Mouse (Mus musculus) cerebellum, postnatal 10 days (tissue): ENCODE data around the gene Arhgap24.

Experiments used
- DNase-seq, 2 experiments: peaks; one replicate each; pipeline ENCODE4 v3.0.0; 2021; ENCODE audit warnings: mixed read lengths in 2 of 2

Arhgap24 gene

GRCm38 (mm10) chr5:102481215-102482211, at the start of gene Arhgap24:
Gene Arhgap24 (plus strand): TSS chr5:102481391.
- DNase-seq = peak; percentile 39 to 52

- no peak for DNase-seq
Observed at GRCm38 (mm10) chr5:102434182-102434581, 47.0 kb upstream of the Arhgap24 start.

- DNase-seq = no peak
Observed at GRCm38 (mm10) chr5:102436581-102436980, 44.6 kb upstream of the Arhgap24 start.

DNA sequence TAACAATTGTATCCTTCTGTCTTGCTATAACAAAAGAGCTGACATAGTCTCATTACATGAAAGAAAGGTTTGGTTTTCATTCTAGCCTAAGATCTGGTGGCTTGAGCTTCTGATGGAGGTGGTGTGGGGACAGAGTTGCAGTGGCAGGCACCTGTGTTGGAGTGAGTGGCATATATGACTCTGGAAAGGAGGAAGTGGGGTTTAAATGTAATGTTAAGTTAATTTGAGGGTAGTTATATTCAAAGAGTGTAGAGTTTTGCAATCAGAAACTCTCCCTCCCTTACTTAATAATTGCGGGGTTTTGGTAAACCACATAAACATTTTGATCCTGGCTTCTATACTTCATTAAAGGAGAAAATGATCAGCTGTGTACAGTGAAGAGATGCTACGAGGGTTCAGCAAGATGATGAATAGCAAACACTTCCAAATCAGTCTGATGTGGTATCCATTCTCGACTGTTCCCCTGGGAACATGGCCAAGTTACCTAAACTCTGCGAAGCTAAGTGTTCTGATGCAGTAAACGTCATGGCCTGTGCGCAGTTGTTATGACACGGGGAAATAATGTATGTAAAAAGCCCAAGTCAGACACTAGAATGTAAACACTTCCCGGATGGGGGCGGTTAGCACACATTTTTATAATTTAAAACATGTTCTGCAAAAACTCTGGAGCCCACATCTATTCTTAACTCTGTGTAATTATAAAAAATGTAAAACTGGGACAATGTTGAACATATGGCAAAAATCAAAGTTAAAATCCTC, 41.9 kb upstream of the Arhgap24 start:
- DNase-seq = no peak

DNA sequence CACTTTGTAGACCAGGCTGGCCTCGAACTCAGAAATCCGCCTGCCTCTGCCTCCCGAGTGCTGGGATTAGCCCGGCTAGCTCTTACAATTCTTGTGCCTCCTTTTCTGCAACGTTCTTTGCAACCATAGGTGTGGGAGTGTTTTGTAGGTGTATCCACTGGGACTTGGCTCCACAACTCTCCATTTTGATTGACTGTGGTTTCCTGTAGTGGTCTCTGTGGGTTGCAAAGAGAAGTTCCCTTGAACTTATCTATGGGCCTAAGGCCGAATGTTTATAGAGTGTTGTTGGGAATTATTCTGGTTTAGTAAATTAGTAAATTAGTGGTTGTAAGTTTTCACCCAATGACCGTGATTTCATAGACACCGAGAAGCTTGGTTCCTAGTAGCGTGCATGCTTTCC, 33.8 kb upstream of the Arhgap24 start:
- no peak for DNase-seq

- DNase-seq = no peak
Observed at GRCm38 (mm10) chr5:102450897-102451296, 30.3 kb upstream of the Arhgap24 start.

- DNase-seq = no peak
Observed at GRCm38 (mm10) chr5:102452079-102452797, 29.0 kb upstream of the Arhgap24 start.

GRCm38 (mm10) chr5:102453324-102453723, 27.9 kb upstream of the Arhgap24 start:
- DNase-seq = no peak

GRCm38 (mm10) chr5:102455247-102455646, 25.9 kb upstream of the Arhgap24 start:
- DNase-seq = no peak

DNA sequence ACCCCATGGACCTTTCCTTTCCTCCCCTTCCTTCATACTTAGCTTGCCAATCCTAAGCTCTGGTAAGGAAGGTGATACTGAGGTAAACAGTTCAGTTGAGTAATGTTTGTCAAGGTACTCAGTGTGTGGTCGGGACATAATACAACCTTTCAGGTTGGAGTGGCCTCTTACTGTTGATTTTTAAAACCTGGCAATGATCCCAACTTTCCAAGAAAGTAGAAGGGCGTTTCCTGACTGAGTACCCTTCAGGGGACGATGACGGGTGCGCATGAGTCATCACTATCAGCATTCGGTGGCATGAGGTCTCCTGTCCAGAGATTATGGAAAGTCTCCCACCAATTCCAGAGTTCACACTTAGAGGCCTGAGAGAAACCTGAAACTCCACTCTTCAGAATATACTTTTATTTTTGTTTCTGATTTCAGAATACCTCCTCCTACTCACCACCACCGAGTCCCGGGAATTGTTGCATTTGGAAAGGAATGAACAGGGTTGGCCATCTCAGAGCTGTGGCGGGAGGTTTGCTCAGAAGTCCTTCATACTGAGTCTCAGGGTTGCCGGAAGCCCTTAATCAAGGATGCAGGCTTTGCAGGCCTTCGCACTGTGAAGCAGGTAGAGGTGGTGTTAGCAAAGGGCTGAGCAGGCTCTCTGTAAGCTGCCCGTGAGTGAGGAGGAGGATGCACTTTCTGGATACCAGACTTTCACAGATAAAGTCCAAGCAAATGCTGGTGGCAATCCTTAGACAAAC, 20.6 kb upstream of the Arhgap24 start:
- no peak for DNase-seq

- DNase-seq = no peak
Observed at GRCm38 (mm10) chr5:102462948-102463347, 18.2 kb upstream of the Arhgap24 start.

- no peak for DNase-seq
Observed at GRCm38 (mm10) chr5:102465372-102465771, 15.8 kb upstream of the Arhgap24 start.

- no peak for DNase-seq
Observed at GRCm38 (mm10) chr5:102468292-102468691, 12.9 kb upstream of the Arhgap24 start.

GRCm38 (mm10) chr5:102470284-102470683, 10.9 kb upstream of the Arhgap24 start:
- DNase-seq = no peak

DNA sequence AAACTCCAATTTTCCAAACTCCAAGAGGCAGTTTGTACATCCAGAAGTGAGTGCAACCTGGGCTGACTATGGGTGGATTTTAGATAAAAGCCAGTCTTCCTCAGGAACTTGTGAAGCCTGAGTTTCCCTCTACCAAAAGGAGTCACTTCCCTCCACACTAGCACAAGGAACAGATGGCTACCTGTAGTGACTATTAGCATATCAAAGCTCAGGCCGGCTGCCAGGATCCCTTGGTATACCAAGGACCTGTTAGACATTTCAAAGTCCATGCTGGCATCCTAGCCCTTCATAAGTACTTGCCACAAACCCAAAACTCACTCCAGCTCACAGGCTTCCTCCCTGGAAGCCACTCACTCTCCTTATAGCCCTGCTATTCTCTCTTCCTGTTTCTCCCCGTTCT, 3.1 kb upstream of the Arhgap24 start:
- DNase-seq = peak; percentile 48 to 58

DNA sequence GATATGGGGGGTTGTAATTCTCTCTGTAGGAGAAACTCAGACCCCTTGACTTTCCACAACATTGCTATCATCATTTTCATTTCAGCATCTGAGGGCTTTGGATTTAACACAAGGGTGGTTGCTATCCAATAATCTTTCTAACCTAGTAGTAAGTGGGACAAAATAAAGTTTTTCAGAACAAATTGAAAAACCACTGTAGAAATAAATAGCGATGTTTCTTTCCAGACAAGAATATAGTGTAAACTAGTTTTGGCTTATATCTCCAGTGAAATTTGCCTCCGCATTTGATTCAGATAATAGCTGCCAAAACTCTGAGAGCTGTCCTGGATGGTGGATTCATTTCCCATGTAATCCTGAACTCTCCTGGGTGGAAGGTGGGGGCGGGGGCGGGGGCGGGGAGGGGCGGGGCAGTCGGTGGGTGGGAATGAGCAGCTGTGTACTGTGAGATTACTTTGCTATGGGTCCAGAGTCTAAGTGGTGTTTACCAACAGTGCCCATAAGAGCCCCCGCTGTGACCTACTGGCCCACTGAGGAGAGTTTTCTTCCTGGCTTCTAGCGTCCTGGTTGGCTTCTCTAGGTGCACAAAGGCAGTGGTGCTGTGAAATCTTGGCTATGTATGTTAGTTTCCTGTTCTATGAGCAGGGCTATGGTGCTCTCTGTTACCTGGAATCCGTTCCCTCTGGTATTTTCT, 2.2 kb downstream of the Arhgap24 start:
- DNase-seq = peak in 1 of 2 experiments; percentile 16

GRCm38 (mm10) chr5:102491554-102491953, 10.4 kb downstream of the Arhgap24 start:
- no peak for DNase-seq

- no peak for DNase-seq
Observed at GRCm38 (mm10) chr5:102492152-102492551, 11.0 kb downstream of the Arhgap24 start.

DNA sequence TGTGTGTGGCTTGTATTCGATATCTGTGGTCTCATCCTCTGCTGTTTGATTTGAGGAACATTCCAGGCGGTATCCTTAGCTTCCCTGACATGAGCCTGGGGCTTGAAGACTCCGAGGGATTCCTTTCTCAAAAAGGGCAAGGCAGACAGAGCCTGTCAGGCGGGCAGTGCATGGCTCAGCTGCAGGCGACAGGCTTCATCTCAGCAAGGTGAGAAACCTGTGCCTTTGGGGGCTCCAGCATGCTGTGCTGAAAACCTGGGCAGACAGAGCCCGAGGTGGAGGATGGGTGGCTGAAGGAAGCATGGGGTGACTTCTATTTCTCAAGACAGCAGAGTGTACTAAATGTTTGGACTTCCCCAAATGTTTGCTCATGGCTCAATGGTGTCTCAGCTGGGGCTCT, 13.6 kb downstream of the Arhgap24 start:
- peak in 1 of 2 experiments; percentile 7 for DNase-seq

DNA sequence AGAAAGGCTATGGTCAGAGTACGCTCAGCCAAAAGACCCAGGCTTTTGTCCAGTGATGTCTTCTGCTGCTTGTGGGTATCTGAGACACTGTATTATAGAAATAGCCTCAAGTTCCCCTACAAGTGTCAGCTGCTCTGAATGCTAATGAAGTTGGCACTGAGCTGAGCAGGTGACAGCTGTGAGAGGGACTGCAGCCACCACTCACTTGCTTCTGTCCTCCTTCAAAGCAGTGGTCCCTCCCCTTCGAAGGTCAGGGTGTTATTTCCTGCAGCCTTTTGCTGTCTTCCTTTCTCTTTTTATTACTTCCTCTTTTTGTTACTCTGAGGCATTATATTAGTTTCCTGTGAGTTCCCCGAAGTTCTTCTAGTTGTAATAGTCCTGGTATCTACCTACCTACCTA, 16.0 kb downstream of the Arhgap24 start:
- peak in 1 of 2 experiments; percentile 19 for DNase-seq

- DNase-seq = no peak
Observed at GRCm38 (mm10) chr5:102498747-102499146, 17.6 kb downstream of the Arhgap24 start.

GRCm38 (mm10) chr5:102502333-102502732, 21.1 kb downstream of the Arhgap24 start:
- no peak for DNase-seq
